Mouse (Mus musculus): Measurements from ENCODE around the gene Stx1a. TPM values are rescaled to one million over a fixed set of nuclear protein-coding genes. Genes with fewer than 3 reads are reported as not detected.

The Stx1a gene
- polyA plus RNA-seq, 1 experiment, result 5.3 TPM

- Histone ChIP-seq H3K27me3 (ENCODE audit: control insufficient read depth, insufficient read depth, insufficient read length) (peaks cover 20% of the 10 kb centered on the region), H3K79me3 (ENCODE audit: low read depth) (no peaks in the 10 kb centered on the region), H3ac (ENCODE audit: control insufficient read depth, insufficient read length, low read depth) (peak within 1 kb of the TSS; percentile 71), H3K79me2 (ENCODE audit: control insufficient read depth, insufficient read depth) (no peaks in the 10 kb centered on the region), H3K4me3 (ENCODE audit: insufficient read depth, poor library complexity, severe bottlenecking) (peak within 1 kb of the TSS; percentile 34), H3K36me3 (ENCODE audit: control insufficient read depth, insufficient read depth) (no peaks in the 10 kb centered on the region)
- no peak for TF ChIP-seq FOSL1 (IDR thresholded peaks at IDR 0.05; ENCODE audit: insufficient read depth, low read length, poor library complexity, severe bottlenecking)
- no peak for TF ChIP-seq USF1 (IDR thresholded peaks at IDR 0.05; ENCODE audit: low read depth)
- peak; percentile 93 for TF ChIP-seq CTCF (IDR thresholded peaks at IDR 0.05; ENCODE audit: control insufficient read depth, insufficient read depth, insufficient read length)
Measured at GRCm38 (mm10) chr5:135077564-135078481, 54.5 kb downstream of the Stx1a start, which contains the start of gene Vps37d. Gene Vps37d, minus strand, starts transcription at chr5:135078266.

GRCm38 (mm10) chr5:135078482-135078810 is 55.2 kb downstream of the Stx1a start:
- H3K27me3 ChIP-seq (ENCODE audit: control insufficient read depth, insufficient read depth, insufficient read length), result peaks cover 20% of the 10 kb centered on the region
- H3ac ChIP-seq (ENCODE audit: control insufficient read depth, insufficient read length, low read depth), result no peak overlapping the region
- H3K79me2 ChIP-seq (ENCODE audit: control insufficient read depth, insufficient read depth), result no peaks in the 10 kb centered on the region
- no peak for TF ChIP-seq FOSL1 (IDR thresholded peaks at IDR 0.05; ENCODE audit: insufficient read depth, low read length, poor library complexity, severe bottlenecking)
- no peak for TF ChIP-seq CTCF (IDR thresholded peaks at IDR 0.05; ENCODE audit: control insufficient read depth, insufficient read depth, insufficient read length)
- no peak for TF ChIP-seq MYOD1 (IDR thresholded peaks at IDR 0.05; ENCODE audit: control insufficient read depth, insufficient read length, low read depth)
- TF ChIP-seq CEBPB (IDR thresholded peaks at IDR 0.05; ENCODE audit: low read depth), result no peak
- no peak for TF ChIP-seq MYOG (IDR thresholded peaks at IDR 0.05; ENCODE audit: control insufficient read depth, extremely low read depth, insufficient read length)
- TF ChIP-seq MAX (IDR thresholded peaks at IDR 0.05), result no peak
- no peak for TF ChIP-seq USF1 (IDR thresholded peaks at IDR 0.05; ENCODE audit: low read depth)
- no peak overlapping the region for H3K4me3 ChIP-seq (ENCODE audit: insufficient read depth, poor library complexity, severe bottlenecking)
- no peaks in the 10 kb centered on the region for H3K36me3 ChIP-seq (ENCODE audit: control insufficient read depth, insufficient read depth)
- no peaks in the 10 kb centered on the region for H3K79me3 ChIP-seq (ENCODE audit: low read depth)

DNA sequence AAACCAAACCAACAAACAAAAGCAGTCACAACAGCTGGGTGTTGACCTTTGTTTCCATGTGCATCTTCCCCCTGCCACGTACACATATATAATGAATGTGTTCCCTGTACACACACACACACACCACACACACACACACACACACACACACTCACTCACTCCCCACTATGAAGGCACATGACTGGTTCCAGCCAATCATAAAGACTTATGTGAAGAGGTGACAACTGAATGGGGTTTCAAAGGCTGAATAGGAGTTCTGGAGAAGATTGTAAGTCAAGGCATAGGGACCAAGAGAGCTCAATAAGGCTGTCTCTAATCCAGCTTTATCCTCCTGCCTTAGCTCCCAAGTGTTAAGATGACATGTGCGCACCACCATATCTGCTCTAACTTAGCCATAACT is 56.3 kb downstream of the Stx1a start:
- no peaks in the 10 kb centered on the region for H3K79me2 ChIP-seq (ENCODE audit: control insufficient read depth, insufficient read depth)
- peaks cover 30% of the 10 kb centered on the region for H3K27me3 ChIP-seq (ENCODE audit: control insufficient read depth, insufficient read depth, insufficient read length)
- no peaks in the 10 kb centered on the region for H3K36me3 ChIP-seq (ENCODE audit: control insufficient read depth, insufficient read depth)
- H3K79me3 ChIP-seq (ENCODE audit: low read depth), result no peaks in the 10 kb centered on the region
- no peak for TF ChIP-seq CEBPB (IDR thresholded peaks at IDR 0.05; ENCODE audit: low read depth)
- TF ChIP-seq MAX (IDR thresholded peaks at IDR 0.05), result no peak
- no peak for TF ChIP-seq USF1 (IDR thresholded peaks at IDR 0.05; ENCODE audit: low read depth)
- TF ChIP-seq CTCF (IDR thresholded peaks at IDR 0.05; ENCODE audit: control insufficient read depth, insufficient read depth, insufficient read length), result no peak
- no peak for TF ChIP-seq MYOD1 (IDR thresholded peaks at IDR 0.05; ENCODE audit: control insufficient read depth, insufficient read length, low read depth)
- no peak for TF ChIP-seq FOSL1 (IDR thresholded peaks at IDR 0.05; ENCODE audit: insufficient read depth, low read length, poor library complexity, severe bottlenecking)
- TF ChIP-seq MYOG (IDR thresholded peaks at IDR 0.05; ENCODE audit: control insufficient read depth, extremely low read depth, insufficient read length), result no peak
- no peak overlapping the region for H3ac ChIP-seq (ENCODE audit: control insufficient read depth, insufficient read length, low read depth)
- no peak overlapping the region for H3K4me3 ChIP-seq (ENCODE audit: insufficient read depth, poor library complexity, severe bottlenecking)

DNA sequence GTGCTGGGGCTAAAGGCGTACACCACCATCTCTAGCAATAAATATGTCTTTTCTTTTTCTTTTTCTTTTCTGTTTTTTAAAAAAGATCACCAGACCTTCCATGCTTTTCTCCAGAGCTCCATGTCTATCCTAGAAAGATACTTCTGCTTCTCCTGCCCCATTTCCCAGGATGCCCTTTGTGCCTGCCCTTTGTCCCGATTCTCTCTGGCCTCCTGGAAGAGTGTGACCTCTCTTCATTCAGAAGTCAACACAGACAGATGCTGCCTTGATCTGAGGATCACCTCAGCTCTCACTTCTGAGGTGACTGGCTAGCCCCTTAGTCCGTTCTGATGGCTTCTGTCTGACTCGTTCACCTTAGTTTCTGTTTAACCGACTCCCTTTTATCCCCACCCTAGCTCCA is 57.3 kb downstream of the Stx1a start:
- Histone ChIP-seq H3K4me3 (ENCODE audit: insufficient read depth, poor library complexity, severe bottlenecking) (no peak overlapping the region), H3K79me2 (ENCODE audit: control insufficient read depth, insufficient read depth) (no peaks in the 10 kb centered on the region), H3K79me3 (ENCODE audit: low read depth) (no peaks in the 10 kb centered on the region), H3K36me3 (ENCODE audit: control insufficient read depth, insufficient read depth) (no peaks in the 10 kb centered on the region), H3ac (ENCODE audit: control insufficient read depth, insufficient read length, low read depth) (no peak overlapping the region), H3K27me3 (ENCODE audit: control insufficient read depth, insufficient read depth, insufficient read length) (peaks cover 34% of the 10 kb centered on the region)
- TF ChIP-seq FOSL1 (IDR thresholded peaks at IDR 0.05; ENCODE audit: insufficient read depth, low read length, poor library complexity, severe bottlenecking), result no peak
- no peak for TF ChIP-seq MYOD1 (IDR thresholded peaks at IDR 0.05; ENCODE audit: control insufficient read depth, insufficient read length, low read depth)

- Histone ChIP-seq H3K79me2 (ENCODE audit: control insufficient read depth, insufficient read depth) (no peaks in the 10 kb centered on the region), H3K4me3 (ENCODE audit: insufficient read depth, poor library complexity, severe bottlenecking) (no peak overlapping the region), H3K27me3 (ENCODE audit: control insufficient read depth, insufficient read depth, insufficient read length) (peaks cover 78% of the 10 kb centered on the region), H3K79me3 (ENCODE audit: low read depth) (no peaks in the 10 kb centered on the region), H3K36me3 (ENCODE audit: control insufficient read depth, insufficient read depth) (no peaks in the 10 kb centered on the region), H3ac (ENCODE audit: control insufficient read depth, insufficient read length, low read depth) (no peak overlapping the region)
- TF ChIP-seq FOSL1 (IDR thresholded peaks at IDR 0.05; ENCODE audit: insufficient read depth, low read length, poor library complexity, severe bottlenecking), result no peak
- no peak for TF ChIP-seq USF1 (IDR thresholded peaks at IDR 0.05; ENCODE audit: low read depth)
- TF ChIP-seq MYOD1 (IDR thresholded peaks at IDR 0.05; ENCODE audit: control insufficient read depth, insufficient read length, low read depth), result no peak
- no peak for TF ChIP-seq CTCF (IDR thresholded peaks at IDR 0.05; ENCODE audit: control insufficient read depth, insufficient read depth, insufficient read length)
- TF ChIP-seq MAX (IDR thresholded peaks at IDR 0.05), result no peak
- TF ChIP-seq MYOG (IDR thresholded peaks at IDR 0.05; ENCODE audit: control insufficient read depth, extremely low read depth, insufficient read length), result no peak
- TF ChIP-seq CEBPB (IDR thresholded peaks at IDR 0.05; ENCODE audit: low read depth), result no peak
Measured at GRCm38 (mm10) chr5:135086871-135087270, 63.6 kb downstream of the Stx1a start.

GRCm38 (mm10) chr5:135089653-135090052 is 66.4 kb downstream of the Stx1a start, which contains the start of gene Mlxipl:
Gene Mlxipl, plus strand, starts transcription at chr5:135089890.
- Histone ChIP-seq H3K79me2 (ENCODE audit: control insufficient read depth, insufficient read depth) (no peaks in the 10 kb centered on the region), H3ac (ENCODE audit: control insufficient read depth, insufficient read length, low read depth) (no peak within 1 kb of the TSS), H3K79me3 (ENCODE audit: low read depth) (no peaks in the 10 kb centered on the region), H3K36me3 (ENCODE audit: control insufficient read depth, insufficient read depth) (no peaks in the 10 kb centered on the region), H3K4me3 (ENCODE audit: insufficient read depth, poor library complexity, severe bottlenecking) (no peak within 1 kb of the TSS), H3K27me3 (ENCODE audit: control insufficient read depth, insufficient read depth, insufficient read length) (peaks cover 83% of the 10 kb centered on the region)
- TF ChIP-seq MAX (IDR thresholded peaks at IDR 0.05) (no peak), MYOG (IDR thresholded peaks at IDR 0.05; ENCODE audit: control insufficient read depth, extremely low read depth, insufficient read length) (no peak), MYOD1 (IDR thresholded peaks at IDR 0.05; ENCODE audit: control insufficient read depth, insufficient read length, low read depth) (no peak), CTCF (IDR thresholded peaks at IDR 0.05; ENCODE audit: control insufficient read depth, insufficient read depth, insufficient read length) (no peak), USF1 (IDR thresholded peaks at IDR 0.05; ENCODE audit: low read depth) (no peak), CEBPB (IDR thresholded peaks at IDR 0.05; ENCODE audit: low read depth) (no peak), FOSL1 (IDR thresholded peaks at IDR 0.05; ENCODE audit: insufficient read depth, low read length, poor library complexity, severe bottlenecking) (no peak)
